Mouse (Mus musculus): ENCODE measurements around the gene Pelp1.

The Pelp1 gene

DNA sequence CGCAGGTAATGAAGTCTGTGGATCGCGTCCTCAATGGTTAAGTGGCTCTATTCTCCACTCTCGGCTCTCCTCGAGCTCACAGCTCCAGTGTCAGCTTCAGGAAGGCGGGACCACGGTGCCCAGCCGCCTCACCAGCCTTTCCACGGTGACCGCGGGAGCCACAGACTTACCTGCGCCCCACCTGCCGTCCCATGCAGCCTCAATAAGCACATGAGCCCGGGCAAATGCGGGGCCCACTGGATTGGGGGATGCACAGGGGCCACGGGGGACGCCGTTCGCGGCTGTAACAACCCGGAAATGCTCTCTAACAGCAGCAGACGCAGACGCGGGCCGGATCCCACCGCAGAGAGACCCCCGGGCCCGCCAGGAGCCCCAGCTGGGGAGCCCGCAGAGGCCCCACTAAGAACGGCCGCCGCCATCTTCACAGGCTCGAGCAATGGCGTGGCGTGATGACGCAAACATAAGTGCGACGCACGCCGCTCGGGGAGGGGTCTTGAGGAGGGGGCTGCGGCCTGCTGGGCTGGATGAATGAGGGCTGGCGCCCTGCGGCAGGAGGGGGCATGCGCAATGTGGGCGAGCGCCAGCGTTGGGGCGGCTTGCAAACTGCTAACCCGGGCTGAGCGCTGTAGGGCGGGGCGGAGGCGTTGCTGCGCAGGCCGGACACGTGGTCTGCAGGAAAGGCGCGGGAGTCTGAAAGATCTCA is at the start of gene Pelp1:
Gene Pelp1 (minus strand): TSS at position 438 of the 703 bp plus-strand sequence.
- DNase-seq (ENCODE audit: low read depth, low spot score) = peak; percentile 96

DNA sequence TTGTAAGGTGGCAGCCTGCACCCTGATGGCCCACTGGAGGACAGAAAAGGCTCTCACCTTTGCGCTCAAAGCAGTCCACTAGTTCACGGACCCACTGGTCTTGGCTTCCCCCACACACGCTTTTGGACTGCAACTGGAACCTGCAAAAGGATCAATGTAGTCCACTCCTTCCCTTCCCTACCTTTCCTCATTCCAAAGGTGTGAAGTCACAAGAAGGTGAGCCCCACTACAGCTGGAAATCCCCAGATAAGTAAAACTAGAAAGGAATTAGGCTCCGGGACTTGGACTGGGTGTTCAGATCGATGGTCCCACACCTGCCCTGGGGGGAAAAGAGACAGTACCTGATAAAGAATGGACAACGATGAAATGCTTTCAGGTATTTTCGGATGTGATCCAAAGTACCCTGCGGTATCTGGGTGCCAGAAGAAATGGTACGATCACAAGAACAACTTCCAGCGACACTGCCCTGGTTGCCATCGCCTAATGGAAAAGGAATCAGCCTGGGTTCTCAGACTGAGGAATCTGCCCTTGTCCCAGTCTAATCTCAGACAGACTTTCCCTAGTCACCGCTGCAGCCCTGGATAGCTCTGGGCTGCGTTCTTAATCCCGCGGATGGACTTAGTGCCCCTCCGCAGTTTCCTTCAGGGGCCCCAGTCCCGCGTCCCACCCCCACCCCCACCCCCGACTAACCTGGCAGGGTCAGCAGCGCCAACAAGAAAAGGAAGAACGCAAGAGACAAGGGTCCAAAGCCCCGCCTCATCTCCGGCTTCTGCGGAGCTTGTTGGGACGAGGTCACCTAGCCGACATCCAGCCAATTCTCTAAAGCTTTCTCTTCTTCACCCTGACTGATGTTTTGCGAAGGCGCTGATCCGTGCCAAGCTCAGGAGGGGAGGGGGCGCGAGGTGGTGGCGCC is 49.1 kb upstream of the Pelp1 start, which contains the start of gene Zmynd15:
Gene Zmynd15 (plus strand): TSS at position 746 of the 913 bp plus-strand sequence.
- DNase-seq (ENCODE audit: low read depth, low spot score) = no peak

DNA sequence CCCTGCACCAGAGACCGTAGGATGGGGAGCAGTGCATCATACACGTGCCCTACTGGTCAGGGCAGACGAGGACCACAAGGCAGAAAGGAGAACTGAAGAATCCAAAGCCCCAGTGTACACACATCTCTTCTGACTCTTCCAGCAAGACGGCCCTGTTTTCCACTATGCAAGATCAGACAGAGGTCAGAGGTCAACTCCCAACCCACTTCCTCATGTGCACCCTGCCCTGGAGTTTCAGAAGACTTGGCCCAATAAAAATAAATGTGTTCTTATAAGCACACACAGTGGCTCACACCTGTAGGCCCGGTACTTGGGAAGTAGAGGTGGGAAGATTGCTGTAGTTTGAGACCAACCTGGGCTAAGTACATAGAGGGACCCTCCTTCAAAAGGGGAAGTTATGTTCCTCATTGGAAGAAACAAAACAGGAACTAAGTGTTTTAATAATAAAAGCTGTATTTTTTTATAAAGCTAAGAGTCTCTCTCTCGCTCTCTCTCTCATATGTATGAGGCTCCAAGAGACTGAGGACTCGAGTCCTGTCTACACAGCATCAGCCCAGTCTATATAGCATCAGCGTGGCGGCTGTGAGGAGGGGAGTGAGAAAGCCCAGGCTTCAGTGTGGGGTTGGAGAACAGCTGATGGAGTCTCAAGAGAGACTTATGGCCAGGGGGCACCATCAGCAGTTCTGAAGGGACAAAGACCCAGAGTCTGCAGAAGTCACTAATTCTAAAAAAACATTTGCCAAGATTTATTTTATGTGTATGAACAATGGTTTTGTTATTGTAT is 43.6 kb upstream of the Pelp1 start:
- DNase-seq (ENCODE audit: low read depth, low spot score) = peak; percentile 72

DNA sequence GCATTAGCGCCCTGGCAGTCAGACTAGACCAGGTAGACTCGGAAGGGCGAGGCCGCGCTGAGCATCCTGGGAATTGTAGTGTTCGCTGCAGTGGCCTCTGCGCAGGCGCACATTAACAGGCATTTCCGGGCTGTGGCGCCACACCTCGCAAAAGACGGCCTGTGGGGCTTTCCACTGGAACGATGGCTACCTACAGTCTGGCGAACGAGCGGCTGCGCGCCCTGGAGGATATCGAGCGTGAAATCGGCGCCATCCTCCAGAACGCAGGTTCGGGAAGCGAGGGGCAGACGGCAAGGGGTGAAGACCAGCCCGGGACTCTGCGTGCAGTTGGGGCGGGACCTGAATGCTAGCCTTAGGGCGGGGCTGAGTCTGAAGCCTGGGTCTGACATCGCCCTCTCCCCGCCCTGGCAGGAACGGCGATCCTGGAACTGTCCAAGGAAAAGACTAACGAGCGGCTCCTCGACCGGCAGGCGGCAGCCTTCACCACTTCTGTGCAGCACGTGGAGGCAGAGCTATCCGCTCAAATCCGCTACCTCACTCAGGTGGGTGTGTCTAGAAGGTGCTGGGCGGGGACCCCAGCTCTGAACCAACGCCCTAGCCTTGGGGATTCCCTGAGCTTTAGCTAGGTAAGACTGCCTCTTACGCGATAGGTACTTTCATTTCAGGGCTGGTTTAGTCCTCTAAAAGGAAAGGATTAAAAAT is 42.1 kb upstream of the Pelp1 start, which contains the start of gene Med11:
Gene Med11 (plus strand): TSS at position 123 of the 702 bp plus-strand sequence.
- DNase-seq (ENCODE audit: low read depth, low spot score) = peak; percentile 98

DNA sequence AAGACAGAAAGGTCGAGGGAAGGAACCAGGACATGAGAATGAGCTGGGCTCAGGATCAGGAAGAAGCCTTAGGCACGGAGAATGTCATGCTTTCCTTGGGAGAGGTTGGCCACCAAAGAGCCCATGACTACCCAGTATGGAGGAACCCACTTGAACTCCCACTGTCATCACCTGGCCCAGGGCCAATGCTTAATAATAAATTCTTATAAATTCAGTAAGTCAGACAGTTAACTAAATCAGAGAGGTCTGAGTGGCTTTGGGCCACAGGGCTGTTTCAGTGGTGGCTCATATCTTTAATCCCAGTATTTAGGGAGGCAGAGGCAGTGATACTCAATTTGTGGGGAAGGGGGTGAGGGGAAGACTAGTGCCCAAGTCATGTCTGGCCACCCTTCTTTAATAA is 41.1 kb upstream of the Pelp1 start:
- no peak for DNase-seq (ENCODE audit: low read depth, low spot score)

DNA sequence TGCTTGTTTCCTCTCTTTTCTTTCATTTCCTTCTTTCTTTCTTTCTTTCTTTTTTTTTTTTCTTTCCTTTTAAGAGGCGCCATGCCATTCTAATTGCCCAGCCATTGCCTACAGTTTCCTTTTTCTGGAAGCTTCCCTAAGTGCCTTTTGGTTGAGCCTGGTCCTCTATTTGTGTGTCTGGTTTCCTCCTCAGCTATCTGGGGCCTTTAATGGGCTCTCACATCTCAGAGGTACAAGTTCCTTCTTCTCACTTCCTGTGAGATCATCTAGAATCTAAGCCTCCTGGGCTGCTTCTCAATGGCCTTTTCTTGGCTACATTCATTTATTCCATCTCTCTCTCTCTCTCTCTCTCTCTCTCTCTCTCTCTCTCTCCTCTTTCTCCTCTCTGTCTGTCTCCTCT is 37.5 kb upstream of the Pelp1 start:
- DNase-seq (ENCODE audit: low read depth, low spot score) = peak; percentile 61

DNA sequence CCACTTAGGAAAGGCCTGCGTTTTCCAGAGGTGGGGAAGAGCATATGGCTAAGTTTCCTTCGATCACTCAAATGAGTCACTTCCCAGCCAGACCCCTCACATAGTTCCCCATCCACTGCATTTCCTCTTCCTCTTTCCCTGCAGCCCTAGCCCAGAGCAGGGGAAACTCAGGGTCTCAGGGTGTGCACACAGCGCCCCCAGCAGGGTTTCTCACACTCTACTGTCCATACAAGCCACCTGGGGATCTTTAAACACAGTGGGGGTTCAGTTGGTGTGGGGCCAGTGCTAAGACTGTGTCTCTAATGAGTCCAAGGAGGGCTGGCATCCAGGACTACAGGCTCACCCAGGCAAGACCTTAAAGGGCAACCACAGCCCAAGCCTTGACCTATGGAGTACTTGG is 36.9 kb upstream of the Pelp1 start:
- peak; percentile 51 for DNase-seq (ENCODE audit: low read depth, low spot score)

DNA sequence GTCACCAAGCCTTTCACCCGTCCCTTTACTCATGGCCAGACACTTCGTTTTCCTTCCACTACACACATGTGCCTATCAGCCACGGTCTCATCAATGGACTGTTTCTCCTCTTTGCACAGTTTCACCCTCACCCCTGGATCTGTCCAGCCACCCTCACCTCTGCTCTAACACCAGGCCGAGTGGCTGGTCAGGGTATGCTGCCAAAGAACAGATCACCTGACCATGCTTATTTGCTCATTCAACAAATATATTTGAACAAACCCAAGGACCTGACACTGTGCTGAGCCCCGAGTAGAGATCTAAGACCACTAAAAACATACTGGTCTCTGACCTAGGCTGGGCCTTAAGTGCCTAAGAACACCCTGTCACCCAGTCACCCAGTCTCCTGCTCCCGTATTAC is 34.8 kb upstream of the Pelp1 start:
- DNase-seq (ENCODE audit: low read depth, low spot score) = no peak

DNA sequence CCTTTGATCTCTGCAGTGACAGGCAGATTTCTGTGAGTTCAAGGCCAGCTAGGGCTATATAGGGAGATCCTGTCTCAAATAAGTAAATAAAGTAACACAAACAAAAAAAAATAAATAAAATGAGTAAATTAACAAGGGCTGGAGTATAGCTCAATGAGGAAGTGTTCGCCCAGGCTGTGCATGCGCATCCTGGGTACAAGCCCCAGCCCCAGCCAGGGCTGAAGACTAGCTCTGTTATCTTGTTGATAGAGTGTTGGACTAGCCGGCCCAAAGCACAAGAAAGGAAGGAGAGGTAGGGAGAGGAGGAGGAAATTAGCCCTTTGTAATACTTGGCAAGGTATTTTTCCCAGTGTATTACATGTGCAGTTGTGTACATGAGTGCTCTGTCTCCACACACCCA is 34.1 kb upstream of the Pelp1 start:
- no peak for DNase-seq (ENCODE audit: low read depth, low spot score)

DNA sequence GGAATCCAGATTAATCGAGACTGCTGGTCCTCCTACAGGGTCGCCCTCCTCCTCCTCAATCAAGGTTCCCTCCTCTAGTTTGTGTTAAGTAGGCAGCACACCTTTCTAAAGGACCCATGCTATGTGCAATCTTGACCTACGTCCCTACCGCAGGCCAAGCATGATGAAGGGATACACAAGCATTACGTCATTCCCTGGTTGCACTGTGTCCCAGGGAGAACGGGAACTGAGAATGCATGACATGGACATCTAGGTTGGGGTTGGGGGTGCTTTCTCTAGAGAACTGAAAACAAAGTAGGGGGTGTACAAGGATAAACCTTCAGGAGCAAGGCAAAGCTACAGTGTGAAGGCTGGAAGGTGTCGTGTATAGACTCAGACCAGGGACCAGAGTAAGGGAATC is 32.1 kb upstream of the Pelp1 start:
- DNase-seq (ENCODE audit: low read depth, low spot score) = no peak

DNA sequence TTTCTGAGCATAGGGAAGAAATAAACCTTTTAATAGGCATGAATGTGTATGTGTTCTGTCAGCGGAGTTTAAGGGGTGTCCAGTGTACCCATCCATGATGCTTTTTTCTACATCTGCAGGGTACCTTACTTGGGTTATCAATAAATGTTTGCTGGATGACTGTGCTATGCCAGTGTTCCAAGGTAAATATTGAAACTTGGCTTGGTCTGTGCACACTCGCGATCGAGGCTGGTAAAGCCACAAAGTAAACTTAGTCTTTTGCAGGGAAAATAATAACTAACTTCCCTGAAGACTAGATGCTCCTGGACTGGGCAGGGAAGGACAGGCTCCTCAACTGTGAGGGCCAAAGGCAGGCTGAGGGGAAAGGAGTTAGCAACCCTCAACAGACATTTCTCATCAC is 30.8 kb upstream of the Pelp1 start:
- DNase-seq (ENCODE audit: low read depth, low spot score) = no peak

DNA sequence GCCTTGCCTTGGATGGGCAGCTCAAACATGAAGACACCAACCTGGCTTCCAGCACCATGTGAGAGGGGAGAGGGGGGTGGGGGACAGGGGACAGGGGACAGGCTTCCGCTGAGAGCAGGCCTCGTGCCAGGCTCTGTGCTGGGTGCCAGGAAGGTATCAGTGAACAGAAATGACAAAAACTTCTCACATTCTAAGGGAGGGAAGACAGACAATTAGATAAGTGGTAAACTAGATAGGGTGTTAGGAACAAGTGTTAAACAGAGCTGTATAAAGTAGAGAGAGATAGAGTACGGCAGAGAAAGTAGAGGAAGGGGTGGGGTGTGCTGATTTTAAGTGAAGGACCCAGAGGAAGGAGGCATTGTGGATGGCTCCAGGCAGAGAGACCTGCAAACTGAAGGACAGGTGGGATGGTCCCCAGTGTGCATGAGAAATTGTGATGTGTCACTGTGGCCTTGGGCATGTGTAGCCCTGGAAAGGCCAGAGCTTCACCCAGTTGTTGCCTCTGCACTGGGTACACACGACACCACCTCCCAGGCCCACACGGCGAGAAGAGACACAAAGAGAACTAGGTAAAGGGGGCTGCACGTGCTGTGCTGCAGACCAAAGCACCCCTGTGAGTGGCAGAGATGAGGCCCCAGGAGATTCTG is 29.0 kb upstream of the Pelp1 start:
- DNase-seq (ENCODE audit: low read depth, low spot score) = no peak

DNA sequence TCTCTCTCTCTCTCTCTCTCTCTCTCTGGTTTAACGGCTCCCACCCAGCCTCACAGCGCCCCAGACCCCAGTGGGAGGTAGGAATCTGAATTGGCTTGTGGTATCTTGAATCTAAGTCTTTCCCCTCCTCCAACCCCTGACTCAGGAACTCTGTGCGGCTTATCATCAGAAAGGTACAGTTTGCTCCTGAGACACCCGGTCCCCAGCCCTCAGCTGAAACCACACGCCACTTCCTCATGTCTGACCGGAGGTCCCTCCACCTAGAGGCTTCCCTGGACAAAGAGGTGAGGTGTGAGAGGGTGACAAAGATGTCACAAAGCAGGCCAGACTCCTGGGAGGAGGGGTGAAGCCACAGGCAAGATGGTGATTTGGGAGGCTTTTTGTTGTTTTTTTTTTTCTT is 27.6 kb upstream of the Pelp1 start:
- DNase-seq (ENCODE audit: low read depth, low spot score) = no peak

DNA sequence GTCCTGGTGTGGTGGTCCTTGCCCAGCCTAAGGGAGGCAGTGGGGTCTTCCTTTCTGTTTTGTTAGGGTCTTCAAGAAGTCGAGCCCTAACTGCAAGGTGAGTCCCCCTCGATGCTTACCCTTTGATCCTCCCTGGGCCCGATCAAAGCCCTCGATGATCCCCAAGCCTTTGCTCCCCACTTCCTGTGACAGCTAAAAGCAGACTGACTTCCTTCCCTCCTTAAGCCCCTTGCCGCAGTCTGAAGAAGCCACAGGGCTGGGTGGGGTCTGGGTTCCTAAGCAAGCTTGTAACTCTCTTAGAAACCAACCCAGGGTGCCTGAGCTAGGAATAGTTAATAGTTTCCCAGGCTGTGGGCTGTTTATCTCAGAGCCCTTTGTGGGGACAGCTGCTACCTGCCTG is 25.6 kb upstream of the Pelp1 start:
- no peak for DNase-seq (ENCODE audit: low read depth, low spot score)

DNA sequence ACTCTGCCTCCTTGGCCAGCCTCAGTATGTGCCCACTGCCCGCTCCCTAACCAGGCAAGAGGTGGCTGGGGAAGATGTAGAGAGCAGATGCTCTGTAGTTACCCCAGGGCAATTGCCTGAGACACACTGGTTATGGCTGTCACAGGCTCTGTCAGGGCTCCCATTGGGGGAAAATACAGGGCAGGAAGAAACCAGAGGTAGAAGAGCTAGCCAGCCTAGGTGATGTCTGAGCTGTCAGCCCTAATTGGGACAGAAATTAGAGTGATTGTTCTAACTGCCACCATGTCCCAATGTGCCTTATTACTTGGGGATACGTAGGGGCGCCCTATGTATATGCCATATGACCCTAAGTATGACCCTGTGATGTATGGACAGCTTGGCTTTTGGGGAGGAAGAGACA is 24.1 kb upstream of the Pelp1 start:
- DNase-seq (ENCODE audit: low read depth, low spot score) = no peak

DNA sequence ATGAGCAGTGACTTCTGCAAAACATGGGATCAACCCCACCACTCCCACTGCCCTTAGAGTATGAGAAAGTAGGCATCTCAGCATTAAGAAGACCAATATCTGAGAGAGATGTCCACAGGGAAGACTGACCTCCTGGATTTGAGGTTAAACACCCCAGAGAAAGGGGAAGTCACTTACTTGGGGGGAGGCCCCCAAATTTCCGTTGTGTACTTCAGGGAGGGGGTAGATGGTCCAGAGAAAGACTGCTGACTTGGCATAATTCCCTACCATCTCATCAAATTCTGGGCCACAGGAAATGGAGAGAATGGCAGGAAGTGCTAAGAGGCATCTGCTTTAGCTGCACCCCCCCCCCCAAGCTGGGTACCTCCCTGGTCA is 23.7 kb upstream of the Pelp1 start:
- DNase-seq (ENCODE audit: low read depth, low spot score) = peak; percentile 72

DNA sequence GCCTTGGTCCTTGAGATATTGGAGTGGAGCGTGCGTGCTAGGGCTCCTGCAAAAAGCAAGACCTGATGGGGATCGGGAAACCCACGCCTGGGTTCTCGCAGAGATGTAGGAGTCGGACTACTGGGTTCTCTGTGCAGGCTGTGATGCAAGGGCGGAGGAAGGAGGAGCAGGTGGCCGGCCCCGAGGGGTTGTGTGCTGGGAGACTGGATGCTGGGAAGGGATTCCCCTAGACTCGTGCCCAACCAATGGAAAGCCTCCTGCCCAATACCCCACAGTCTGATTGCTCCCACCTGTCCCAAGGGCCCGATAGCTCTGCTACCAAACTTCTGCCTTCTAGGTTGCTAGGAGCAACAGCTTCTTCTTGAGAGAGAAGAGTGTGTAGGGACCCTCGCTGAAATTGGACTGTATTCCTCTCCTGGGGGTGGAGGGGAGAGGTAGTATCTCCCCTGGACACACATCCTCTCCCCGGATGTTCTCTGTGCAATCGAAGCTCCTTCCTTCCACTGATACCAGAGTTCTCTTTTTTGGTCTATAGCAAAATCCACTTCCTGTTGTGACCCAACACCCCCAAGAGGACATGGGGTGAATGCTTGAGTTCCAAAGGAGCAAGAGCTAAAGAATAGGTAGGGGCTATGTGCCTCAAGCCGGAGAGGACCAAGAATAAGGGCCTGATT is 23.2 kb upstream of the Pelp1 start:
- DNase-seq (ENCODE audit: low read depth, low spot score) = peak; percentile 70

DNA sequence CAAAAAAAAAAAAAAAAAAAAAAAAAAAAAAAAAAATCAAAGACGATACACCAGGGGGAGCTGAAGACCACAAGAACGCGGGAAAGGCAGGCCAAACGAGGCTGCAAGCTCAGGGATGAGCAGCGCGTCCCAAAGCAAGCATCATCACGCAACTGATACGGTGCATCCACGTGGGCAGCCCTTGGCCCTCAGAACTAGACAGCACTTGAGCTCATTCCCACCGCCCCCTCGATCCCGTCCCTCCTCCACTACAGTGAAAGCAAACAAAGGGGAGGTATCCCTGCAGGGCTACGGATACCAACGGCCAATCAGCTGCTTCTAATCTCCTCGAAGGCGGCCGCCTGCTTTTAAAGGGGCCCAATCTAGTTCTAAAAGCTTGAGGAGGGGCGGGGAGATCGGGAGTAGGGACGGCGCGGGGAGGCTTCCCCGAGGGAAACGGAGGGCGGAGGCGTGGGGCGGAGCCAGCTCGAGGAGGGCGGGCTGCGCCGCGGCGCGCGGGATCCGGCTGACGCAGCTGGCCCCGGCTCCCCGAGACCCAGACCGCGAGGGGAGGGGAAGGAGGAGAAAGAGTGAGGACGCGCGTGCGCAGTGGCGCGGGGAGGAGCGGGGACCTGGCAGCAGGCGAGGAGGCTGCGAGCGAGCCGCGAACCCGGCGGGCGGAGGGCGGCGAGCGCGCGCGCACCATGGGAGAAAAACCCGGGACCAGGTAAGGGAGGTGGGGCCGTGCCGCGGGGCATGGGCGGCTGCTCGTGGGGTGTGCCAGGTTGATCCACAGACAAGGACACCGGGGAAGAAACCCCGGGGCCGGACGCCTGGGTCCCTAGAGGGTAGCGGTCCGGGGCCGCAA is 22.4 kb upstream of the Pelp1 start, which contains the start of gene Arrb2:
Gene Arrb2 (plus strand): TSS at position 588 of the 847 bp plus-strand sequence.
- DNase-seq (ENCODE audit: low read depth, low spot score) = peak; percentile 97

DNA sequence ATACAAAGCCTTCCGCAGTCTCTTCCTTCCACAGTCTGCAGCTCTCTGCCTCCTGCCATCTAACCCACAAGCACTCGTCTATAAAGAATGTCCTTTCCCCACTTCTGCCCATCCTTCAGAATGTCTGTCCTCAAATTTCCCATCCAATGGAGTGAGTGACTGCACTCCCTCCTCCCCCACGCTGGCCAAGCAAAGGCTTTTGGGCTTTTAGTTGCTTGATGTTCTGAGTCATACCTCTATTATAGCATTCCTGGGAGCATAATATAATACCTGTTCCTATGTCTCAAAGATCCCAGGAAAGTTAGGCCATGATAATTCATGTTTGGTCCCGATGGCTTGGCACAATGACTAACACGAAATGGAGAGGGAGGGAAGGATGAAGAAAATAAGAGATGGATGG is 21.7 kb upstream of the Pelp1 start:
- peak; percentile 26 for DNase-seq (ENCODE audit: low read depth, low spot score)
